Mouse (Mus musculus) megakaryocyte, embryonic 14.5 days (primary cell): ENCODE measurements at regions not wholly inside any gene's neighbourhood (a gene's known extent, or its start where the extent isn't known, plus 50 kb on each side); places are given as distances from the start of the nearest gene placed in this dataset.

ENCODE experiments used
- FLI1 ChIP-seq: IDR thresholded peaks from 2 replicates; pipeline ENCODE4 v1.6.1; 2012; ENCODE audit warnings: low read length, inconsistent platforms, mixed read lengths
- GATA1 ChIP-seq: IDR thresholded peaks from 3 replicates; pipeline ENCODE4 v1.6.1; 2012; ENCODE audit warnings: mixed read lengths, low read length, inconsistent platforms, borderline replicate concordance

DNA sequence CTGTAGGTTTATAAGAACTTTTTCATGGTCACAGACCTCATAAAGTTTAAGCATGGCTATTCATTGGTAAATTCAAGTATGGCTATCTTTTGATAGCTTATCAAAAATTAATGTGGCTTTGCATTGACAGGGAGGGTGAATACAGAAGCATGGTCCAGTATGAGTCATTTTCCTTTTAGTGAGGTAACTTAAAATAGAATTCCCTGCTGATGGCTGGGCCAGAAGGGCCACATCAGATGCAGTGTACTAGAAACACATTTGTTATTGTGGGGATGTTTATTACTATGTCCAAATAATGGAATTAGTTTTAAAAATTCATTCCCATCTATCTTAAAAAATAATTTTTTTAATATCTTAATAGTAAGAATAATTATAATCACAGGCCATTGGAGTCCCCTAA, 213.4 kb upstream of the Chrm2 start:
- TF ChIP-seq GATA1 (no peak), FLI1 (no peak)
